Mouse (Mus musculus): ENCODE measurements around the gene Srcap.

- TF ChIP-seq CTCF (IDR thresholded peaks at IDR 0.05; ENCODE audit: insufficient read depth, low read length) (no peak), POLR2A (IDR thresholded peaks at IDR 0.05; ENCODE audit: borderline replicate concordance, extremely low read depth, low read depth, low read length) (no peak)
Measured at GRCm38 (mm10) chr7:127596747-127597146, 85.0 kb downstream of the Srcap start.

Data from lung, adult 2 months (tissue).